Mouse (Mus musculus) intestine, postnatal 0 days (tissue): Measurements from ENCODE around the gene Stum. TPM values are rescaled to one million over a fixed set of nuclear protein-coding genes. Genes with fewer than 3 reads are reported as not detected.

Experiments
- ATAC-seq: fragments of 200-750 bp; cut with Nextera tagmentation; 2 replicates; pipeline ENCODE4 v1.8.0; 2017; ENCODE audit warnings: mild to moderate bottlenecking, moderate TSS enrichment, moderate library complexity
- H3K27ac ChIP-seq: fragments of 300-500 bp; sonication (generic); 2 replicates; pipeline ENCODE4 v1.5.1; 2014; ENCODE audit warnings: mild to moderate bottlenecking, low read depth, low read length, moderate library complexity
- H3K27me3 ChIP-seq: fragments of 300-500 bp; sonication (generic); replicated peaks from 2 replicates; pipeline ENCODE4 v1.6.1; 2014; ENCODE audit warnings: low read length, mixed read lengths; ENCODE audit not compliant: control insufficient read depth, insufficient read depth
- H3K36me3 ChIP-seq: fragments of 300-500 bp; sonication (generic); 2 replicates; pipeline ENCODE4 v1.6.1; 2014; ENCODE audit warnings: mild to moderate bottlenecking, moderate library complexity; ENCODE audit not compliant: control insufficient read depth, insufficient read depth
- H3K4me1 ChIP-seq: fragments of 300-500 bp; sonication (generic); replicated peaks from 2 replicates; pipeline ENCODE4 v1.6.1; 2014; ENCODE audit warnings: antibody characterized with exemption, low read length, mixed read lengths; ENCODE audit not compliant: control insufficient read depth, insufficient read depth
- H3K4me2 ChIP-seq: fragments of 300-500 bp; sonication (generic); replicated peaks from 2 replicates; pipeline ENCODE4 v1.6.1; 2014; ENCODE audit warnings: low read depth, mild to moderate bottlenecking, moderate library complexity
- H3K4me3 ChIP-seq: fragments of 300-500 bp; sonication (generic); 2 replicates; pipeline ENCODE4 v1.5.1; 2014; ENCODE audit warnings: low read depth, low read length
- H3K9ac ChIP-seq: fragments of 300-500 bp; sonication (generic); 2 replicates; pipeline ENCODE4 v1.6.1; 2014; ENCODE audit warnings: mild to moderate bottlenecking, low read depth, low read length
- H3K9me3 ChIP-seq: fragments of 300-500 bp; sonication (generic); 2 replicates; pipeline ENCODE4 v1.6.1; 2016; ENCODE audit warnings: mixed run types; ENCODE audit not compliant: control insufficient read depth
- CTCF ChIP-seq: sonication (generic); IDR thresholded peaks from 2 replicates; pipeline ENCODE4 v1.5.1; 2016; ENCODE audit warnings: low read depth, mild to moderate bottlenecking, control low read depth, antibody characterized with exemption, moderate library complexity
- WGBS: fragments of 180-500 bp; shearing (Covaris S2); extraction: QIAGEN DNeasy Blood & Tissue Kit; methylation state at CpG from one replicate; pipeline ENCODE4 v1.1.7; 2014; 5-methylcytosine and 5-hydroxymethylcytosine counted together
- polyA plus RNA-seq: library from polyadenylated mRNA; unstranded; fragments of >200 nt; fragmentation: Nextera tagmentation; extraction: Ambion mirVana; gene quantifications from 2 replicates; pipeline ENCODE4 v1.2.1, GENCODE M21; 2015

Stum gene
- polyA plus RNA-seq, 1 experiment from 2014 or later: 2.6 TPM

DNA sequence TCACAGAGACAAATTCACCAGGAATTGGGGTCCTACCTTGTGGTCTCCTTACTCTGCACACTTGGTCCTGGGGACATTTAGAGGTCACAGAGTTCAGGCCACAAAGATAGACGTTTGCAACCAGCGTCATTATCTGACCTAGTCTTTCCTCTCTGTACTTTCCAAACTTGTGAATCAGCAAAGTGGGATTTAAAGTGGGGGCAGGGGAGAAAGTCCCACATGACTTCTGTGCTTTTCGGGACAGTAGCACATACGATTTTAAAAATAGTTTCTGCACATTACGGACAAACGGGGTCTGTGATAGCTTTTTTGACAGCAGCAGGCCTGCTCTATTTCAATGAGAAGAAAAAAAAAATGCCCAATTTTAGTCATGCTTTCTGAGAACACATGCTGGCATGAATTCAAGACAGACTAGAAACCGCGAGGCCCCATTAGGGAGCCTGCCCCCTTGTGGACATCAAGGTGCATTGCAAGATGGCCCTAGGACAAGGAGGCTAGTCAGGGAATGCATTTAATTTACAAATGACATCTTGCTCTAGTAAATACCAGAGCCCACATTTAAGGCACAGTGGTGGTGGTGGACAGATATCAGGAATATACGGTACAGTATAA lies 55.1 kb downstream of the Stum start:
- H3K4me2 ChIP-seq: no peak overlapping the region
- no peak overlapping the region for H3K27ac ChIP-seq
- no peaks in the 10 kb centered on the region for H3K4me1 ChIP-seq

DNA sequence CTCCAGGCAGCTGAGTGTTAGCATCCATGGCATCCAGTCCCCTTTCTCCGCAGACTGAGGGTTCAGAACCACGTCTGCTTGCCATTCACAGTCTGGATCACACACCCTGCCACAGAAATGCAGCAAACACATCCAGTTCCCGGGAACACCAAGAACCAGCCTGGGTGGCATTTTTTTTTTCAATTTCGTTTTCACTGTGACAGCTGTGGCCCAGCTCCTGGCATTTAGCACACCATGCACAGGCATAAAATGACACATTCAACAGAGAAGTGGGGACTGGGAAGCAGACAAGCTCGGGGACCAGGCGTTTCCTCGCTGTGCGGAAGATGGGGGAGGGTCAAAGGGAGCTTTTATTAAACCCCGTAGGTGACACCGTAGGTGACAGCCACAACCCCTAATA lies 55.6 kb downstream of the Stum start:
- Histone ChIP-seq H3K27ac (no peak overlapping the region), H3K4me2 (no peak overlapping the region), H3K9me3 (no peaks in the 10 kb centered on the region), H3K9ac (no peak overlapping the region), H3K4me3 (no peak overlapping the region), H3K36me3 (no peaks in the 10 kb centered on the region; the same call in 1 of the 2 replicates), H3K4me1 (no peaks in the 10 kb centered on the region), H3K27me3 (no peaks in the 10 kb centered on the region)
- TF ChIP-seq CTCF: no peak
- WGBS: 53% methylated on average over 10 of the region's 10 CpGs
- ATAC-seq: no peak

More for the DNA sequence above, 55.1 kb downstream of the Stum start:
- H3K36me3 ChIP-seq: no peaks in the 10 kb centered on the region; the same call in 1 of the 2 replicates
- WGBS: 20% methylated on average over 9 of the region's 9 CpGs
- no peak overlapping the region for H3K9ac ChIP-seq
- H3K4me3 ChIP-seq: no peak overlapping the region
- H3K9me3 ChIP-seq: no peaks in the 10 kb centered on the region
- TF ChIP-seq CTCF: peak; percentile 96
- ATAC-seq: no peak
- peaks cover under 1% of the 10 kb centered on the region; the same call in 1 of the 2 replicates for H3K27me3 ChIP-seq

DNA sequence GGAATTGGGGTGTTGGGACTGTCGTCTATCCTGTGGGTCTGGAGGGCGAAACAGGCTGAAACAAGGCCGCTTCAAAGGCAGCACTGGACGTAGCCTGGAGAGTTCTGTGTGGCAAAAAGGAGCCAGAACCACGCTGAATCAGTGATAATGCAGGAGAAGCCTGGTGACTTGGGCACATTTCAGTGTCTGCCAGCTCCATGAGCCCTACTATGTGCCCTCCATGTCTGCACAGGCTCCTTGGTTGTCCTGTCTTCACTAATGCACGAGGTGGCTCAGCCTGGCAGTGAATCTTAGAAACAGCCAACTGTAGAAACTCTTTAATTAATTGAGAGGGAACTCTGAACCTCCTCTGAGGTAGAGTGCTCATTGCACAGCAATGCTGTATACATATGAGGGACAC lies 56.9 kb downstream of the Stum start:
- no peak overlapping the region for H3K4me3 ChIP-seq
- no peak overlapping the region for H3K9ac ChIP-seq
- WGBS: 86% methylated on average over 6 of the region's 6 CpGs
- no peaks in the 10 kb centered on the region; the same call in 1 of the 2 replicates for H3K36me3 ChIP-seq
- no peak for TF ChIP-seq CTCF
- ATAC-seq: no peak
- no peak overlapping the region for H3K4me2 ChIP-seq
- H3K27ac ChIP-seq: no peak overlapping the region
- H3K4me1 ChIP-seq: no peaks in the 10 kb centered on the region
- H3K9me3 ChIP-seq: no peaks in the 10 kb centered on the region
- no peaks in the 10 kb centered on the region for H3K27me3 ChIP-seq

DNA sequence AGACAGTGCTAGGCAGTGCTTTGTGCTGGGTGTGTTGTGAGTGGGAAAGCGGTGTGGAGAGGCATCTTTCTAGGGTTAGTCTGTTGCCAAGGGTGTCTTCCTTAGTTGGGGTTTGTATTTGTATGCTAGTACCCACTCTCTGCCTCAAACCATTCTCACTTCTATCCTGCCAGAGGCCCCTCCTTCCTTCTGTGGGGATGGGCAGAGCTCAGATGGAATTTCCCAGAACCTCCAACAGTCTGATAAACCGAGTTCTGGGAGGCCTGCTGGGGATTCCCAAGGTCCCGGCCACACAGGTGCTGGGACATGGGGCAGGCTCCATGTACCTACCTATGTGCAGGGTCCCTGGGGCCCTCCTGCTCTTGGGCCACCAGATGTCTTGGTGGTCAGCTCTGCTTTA lies 59.4 kb downstream of the Stum start:
- ATAC-seq: no peak
- H3K4me2 ChIP-seq: no peak overlapping the region
- H3K4me3 ChIP-seq: no peak overlapping the region
- H3K27me3 ChIP-seq: no peaks in the 10 kb centered on the region
- H3K9ac ChIP-seq: no peak overlapping the region
- no peak for TF ChIP-seq CTCF
- H3K4me1 ChIP-seq: no peaks in the 10 kb centered on the region
- peaks cover 3% of the 10 kb centered on the region for H3K36me3 ChIP-seq
- 81% methylated on average over 3 of the region's 3 CpGs for WGBS
- no peak overlapping the region for H3K27ac ChIP-seq
- H3K9me3 ChIP-seq: no peaks in the 10 kb centered on the region

DNA sequence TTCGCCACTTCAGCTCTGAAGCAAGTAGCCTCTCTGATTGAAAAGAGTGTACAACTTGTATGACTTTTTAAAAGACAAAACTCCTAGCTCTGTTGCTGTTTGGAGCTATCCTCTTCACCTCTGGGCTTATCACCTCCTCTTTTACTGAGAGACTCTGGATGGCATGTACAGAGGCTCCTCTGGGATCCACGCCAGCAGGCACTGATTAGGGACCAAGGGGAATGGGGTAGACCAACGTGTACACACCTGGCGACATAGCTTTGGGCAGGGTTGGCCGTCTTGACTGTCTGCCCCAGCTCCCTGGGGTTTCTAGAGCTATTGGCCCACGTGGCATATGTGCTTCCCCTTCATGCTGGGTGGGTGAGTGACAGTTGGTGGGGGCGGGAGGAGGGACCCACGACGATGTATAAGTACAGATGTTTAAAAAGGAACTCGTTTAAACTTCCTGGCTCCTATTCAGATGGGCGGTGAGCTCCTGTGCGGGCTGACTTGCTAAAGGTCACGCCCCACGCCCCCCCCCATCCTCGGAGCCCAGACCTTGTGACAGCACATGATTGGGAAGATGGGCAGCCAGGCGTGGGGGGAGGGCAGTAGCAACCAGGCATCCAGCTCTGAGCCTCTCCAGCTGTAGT lies 60.2 kb downstream of the Stum start:
- no peak for TF ChIP-seq CTCF
- Histone ChIP-seq H3K27ac (no peak overlapping the region), H3K9me3 (no peaks in the 10 kb centered on the region), H3K9ac (no peak overlapping the region), H3K4me1 (no peaks in the 10 kb centered on the region), H3K27me3 (no peaks in the 10 kb centered on the region), H3K36me3 (peaks cover 11% of the 10 kb centered on the region), H3K4me2 (no peak overlapping the region), H3K4me3 (no peak overlapping the region)
- 57% methylated on average over 16 of the region's 16 CpGs for WGBS
- ATAC-seq: no peak

DNA sequence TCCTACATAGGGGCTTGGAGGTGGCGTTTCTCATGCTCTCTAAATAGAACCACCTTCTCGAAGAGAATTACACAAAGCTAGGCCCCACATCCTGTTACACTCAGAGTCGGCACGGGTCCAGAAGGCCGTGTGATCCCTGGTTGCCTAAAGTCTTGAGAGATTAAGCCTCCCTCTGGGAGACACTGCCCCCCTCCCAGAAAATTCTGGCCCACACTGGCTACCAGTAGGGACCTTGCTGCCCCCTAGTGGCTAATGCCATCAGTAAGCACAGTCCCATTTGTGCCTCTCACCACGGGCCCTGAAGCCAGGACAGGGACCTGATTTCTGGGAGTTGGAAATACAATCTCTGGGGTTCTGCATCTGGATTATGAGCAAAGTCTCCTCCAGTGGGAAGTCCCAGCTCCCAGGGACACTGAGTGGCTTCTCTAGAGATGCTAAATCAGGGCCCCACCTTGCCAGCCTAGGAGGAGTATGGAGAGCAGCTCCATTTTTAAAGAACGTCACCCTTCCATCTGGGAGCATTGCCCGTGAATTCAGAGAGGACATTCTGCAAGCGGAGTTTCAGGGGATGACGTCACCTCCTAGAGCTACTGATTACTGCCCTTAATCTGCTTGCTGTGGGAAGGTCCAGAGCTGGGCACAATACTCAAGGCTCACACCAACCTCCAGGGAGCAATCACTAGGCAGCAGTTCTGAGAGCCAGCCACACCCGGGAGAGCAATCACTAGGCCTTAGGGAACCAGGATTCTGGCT lies 61.1 kb downstream of the Stum start:
- Histone ChIP-seq H3K4me2 (no peak overlapping the region), H3K9me3 (no peaks in the 10 kb centered on the region), H3K9ac (no peak overlapping the region), H3K27me3 (no peaks in the 10 kb centered on the region), H3K36me3 (peaks cover 16% of the 10 kb centered on the region), H3K4me1 (no peaks in the 10 kb centered on the region), H3K27ac (no peak overlapping the region), H3K4me3 (no peak overlapping the region)
- 26% methylated on average over 11 of the region's 11 CpGs for WGBS
- peak; percentile 66 for ATAC-seq
- peak; percentile 94 for TF ChIP-seq CTCF
